Mouse (Mus musculus): ENCODE measurements around the gene Lpin2.

DNA sequence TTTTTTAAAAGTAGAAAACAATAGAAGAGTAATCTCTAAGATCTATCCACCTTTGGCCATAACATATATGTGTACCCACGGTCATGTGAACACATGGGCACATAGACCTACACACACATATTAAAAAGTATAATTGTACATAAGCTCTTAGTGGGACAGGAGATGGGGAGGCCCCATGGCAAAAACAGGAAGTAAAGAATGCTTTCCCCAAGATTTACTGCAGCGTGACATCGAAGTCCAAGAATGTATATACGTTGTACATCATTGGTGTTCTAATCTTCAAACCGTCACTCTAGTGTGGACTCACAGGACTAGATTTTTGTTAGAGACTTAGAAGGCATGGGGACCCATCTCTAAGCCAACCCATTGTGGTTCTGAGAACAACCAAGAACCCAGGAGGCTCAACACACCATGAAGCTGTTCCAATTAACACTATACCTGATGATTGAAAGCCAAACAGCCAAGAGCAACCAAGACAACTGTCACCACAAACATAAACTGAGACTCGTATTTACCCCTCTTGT, 109.6 kb downstream of the Lpin2 start:
- TF ChIP-seq POLR2A (IDR thresholded peaks at IDR 0.05; ENCODE audit: control insufficient read depth, low read depth, low read length), result no peak
- no peak for TF ChIP-seq CTCF (IDR thresholded peaks at IDR 0.05; ENCODE audit: control insufficient read depth, insufficient read depth, insufficient replicate concordance, low read depth, low read length)

Data from testis, adult 2 months (tissue).